Mouse (Mus musculus): ENCODE measurements at regions not wholly inside any gene's neighbourhood (a gene's known extent, or its start where the extent isn't known, plus 50 kb on each side); places are given as distances from the start of the nearest gene placed in this dataset.
A peak's percentile ranks its signal among the peaks of the same experiment; 100 is the strongest.

- no peak for DNase-seq
- intact Hi-C loops (cut with DNase I): no loop called here
Measured at GRCm38 (mm10) chr7:70512354-70512753, 145.8 kb upstream of the Nr2f2 start.

GRCm38 (mm10) chr7:70505671-70506181 is 139.2 kb upstream of the Nr2f2 start:
- no peak for DNase-seq
- intact Hi-C loops (cut with DNase I): no loop called here

- intact Hi-C loops (cut with DNase I): no loop called here
- DNase-seq: no peak
Measured at GRCm38 (mm10) chr7:70501821-70502220, 135.3 kb upstream of the Nr2f2 start.

GRCm38 (mm10) chr7:70496541-70497154 is 130.1 kb upstream of the Nr2f2 start:
- DNase-seq: peak; percentile 9
- intact Hi-C loops (cut with DNase I): no loop called here

DNA sequence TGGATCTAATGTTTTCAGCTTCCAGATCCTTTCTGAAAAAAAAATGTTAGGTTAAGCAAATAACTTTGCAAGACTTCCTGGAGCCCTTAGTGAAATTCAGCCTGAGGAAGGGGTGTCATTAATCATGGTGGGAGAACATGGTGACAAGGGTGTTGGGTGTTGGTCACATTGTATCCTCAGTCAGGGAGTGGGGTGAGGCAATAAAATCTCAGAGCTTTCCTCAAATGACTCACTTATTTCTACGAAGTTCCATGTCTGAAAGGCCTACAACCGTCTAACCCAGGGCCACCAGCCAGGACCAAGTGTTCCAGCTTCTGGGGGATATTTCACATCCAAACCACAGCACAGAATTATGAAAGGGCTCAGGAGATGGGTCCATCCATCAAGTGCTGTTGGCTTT is 117.7 kb upstream of the Nr2f2 start:
- DNase-seq: no peak
- intact Hi-C loops (cut with DNase I): no loop called here

DNA sequence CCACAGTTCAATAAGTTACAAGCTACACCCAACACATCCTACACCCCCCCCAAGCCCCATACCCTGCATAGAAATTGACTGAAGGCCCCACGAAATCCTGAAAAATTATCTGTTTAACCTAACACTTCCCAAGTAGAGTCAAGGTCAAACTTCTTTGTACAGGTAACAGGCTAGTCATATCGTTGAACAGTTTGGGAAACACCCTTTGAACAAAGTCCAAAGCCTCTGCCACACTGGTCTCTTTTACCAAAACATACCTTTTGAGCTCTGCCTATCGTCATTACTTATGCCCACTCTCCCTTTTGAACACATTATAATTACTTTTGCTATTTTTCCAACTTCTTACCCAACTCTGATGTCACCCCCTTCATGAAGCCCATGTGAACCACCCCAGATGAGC is 117.0 kb upstream of the Nr2f2 start:
- intact Hi-C loops (cut with DNase I): no loop called here
- no peak for DNase-seq

GRCm38 (mm10) chr7:70481880-70482279 is 115.3 kb upstream of the Nr2f2 start:
- intact Hi-C loops (cut with DNase I): no loop called here

DNA sequence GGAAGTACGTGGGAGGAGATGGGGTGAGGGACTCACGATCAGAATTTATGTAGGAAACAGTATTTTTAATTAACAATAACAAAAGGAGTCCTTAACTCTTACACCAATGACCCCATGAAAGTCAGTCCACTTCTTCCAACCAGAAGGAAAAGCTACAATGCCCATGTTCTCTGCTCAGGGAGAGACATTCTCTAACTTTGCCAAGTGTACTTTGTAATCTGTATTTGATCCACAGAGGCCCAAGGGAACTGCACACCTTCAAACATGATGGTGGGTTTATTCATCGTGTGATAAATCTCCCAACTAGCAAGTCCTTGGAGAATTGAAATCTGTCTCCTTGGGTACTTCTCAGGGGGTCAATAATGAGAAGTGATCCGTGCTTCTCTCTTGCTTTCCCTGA is 106.3 kb upstream of the Nr2f2 start:
- no peak for DNase-seq
- intact Hi-C loops (cut with DNase I): no loop called here

More at GRCm38 (mm10) chr7:70481880-70482279, 115.3 kb upstream of the Nr2f2 start:
- no peak for DNase-seq

DNA sequence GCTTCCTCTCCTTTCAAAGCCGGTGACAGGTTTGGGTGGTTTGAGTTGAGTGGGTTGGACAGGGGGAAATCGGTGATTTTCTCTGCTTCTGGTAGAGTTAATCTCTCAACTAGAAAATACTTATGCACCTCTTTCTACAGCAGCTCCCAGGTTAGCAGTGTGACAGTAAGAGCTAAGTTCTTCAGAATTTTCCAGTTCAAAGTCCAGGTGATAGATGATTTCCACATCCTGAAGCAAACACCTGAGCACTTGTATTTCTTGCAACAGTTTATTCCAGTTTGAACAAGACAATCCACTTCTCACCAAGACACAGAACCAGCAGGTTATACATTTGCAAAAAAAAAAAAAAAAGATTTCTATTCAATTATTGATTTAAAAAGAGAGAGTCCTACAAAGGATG is 104.0 kb upstream of the Nr2f2 start:
- no peak for DNase-seq
- intact Hi-C loops (cut with DNase I): no loop called here

- no peak for DNase-seq
- intact Hi-C loops (cut with DNase I): no loop called here
Measured at GRCm38 (mm10) chr7:70462131-70462530, 95.6 kb upstream of the Nr2f2 start.

- DNase-seq: peak; percentile 66
- intact Hi-C loops (cut with DNase I): no loop called here
Measured at GRCm38 (mm10) chr7:70454525-70454924, 88.0 kb upstream of the Nr2f2 start.

DNA sequence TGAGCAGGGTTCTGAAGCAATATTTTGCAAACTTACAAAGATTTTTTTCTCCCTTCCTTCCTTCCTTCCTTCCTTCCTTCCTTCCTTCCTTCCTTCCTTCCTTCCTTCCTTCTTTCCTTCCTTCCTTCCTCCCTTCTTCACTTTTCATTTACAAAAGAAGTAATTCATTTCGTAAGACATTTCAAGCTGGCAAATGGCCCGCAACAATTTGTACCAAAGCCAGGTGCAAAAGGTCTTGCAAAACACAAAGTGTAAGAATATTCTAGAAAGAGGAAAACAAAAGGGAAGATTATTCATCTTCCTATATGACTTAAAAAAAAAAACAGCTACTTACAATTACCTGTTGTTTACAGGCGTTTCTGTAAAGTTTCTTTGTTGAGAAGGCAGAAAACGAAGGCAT is 86.3 kb upstream of the Nr2f2 start:
- intact Hi-C loops (cut with DNase I): no loop called here

GRCm38 (mm10) chr7:70438908-70439307 is 72.4 kb upstream of the Nr2f2 start:
- intact Hi-C loops (cut with DNase I): no loop called here

More for the DNA sequence above, 86.3 kb upstream of the Nr2f2 start:
- DNase-seq: no peak

DNA sequence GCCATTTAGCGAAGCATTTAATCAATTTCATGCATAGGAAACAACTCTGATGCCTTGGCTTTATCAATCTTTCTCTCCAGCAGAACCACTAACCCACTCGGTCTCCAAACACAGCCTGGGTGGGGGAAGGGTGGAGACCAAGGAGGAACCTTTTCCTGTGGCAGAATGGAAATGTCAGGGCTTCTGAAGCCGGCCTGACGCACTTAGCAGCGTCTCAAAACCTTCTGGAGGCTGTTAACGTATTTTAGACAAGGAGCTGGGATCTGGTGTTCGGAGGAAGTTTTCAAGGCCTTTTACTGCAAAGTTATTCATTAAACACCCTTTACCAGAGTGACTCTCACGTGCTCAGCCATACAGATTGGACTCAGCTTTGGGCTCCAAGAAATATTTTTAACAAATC is 67.3 kb upstream of the Nr2f2 start:
- intact Hi-C loops (cut with DNase I): no loop called here
- DNase-seq: no peak

More at GRCm38 (mm10) chr7:70438908-70439307, 72.4 kb upstream of the Nr2f2 start:
- no peak for DNase-seq

GRCm38 (mm10) chr7:70433358-70433757 is 66.8 kb upstream of the Nr2f2 start:
- DNase-seq: no peak
- intact Hi-C loops (cut with DNase I): no loop called here

- intact Hi-C loops (cut with DNase I): no loop called here
- DNase-seq: no peak
Measured at GRCm38 (mm10) chr7:70431712-70432111, 65.2 kb upstream of the Nr2f2 start.

GRCm38 (mm10) chr7:70429326-70429725 is 62.8 kb upstream of the Nr2f2 start:
- intact Hi-C loops (cut with DNase I): no loop called here
- no peak for DNase-seq

DNA sequence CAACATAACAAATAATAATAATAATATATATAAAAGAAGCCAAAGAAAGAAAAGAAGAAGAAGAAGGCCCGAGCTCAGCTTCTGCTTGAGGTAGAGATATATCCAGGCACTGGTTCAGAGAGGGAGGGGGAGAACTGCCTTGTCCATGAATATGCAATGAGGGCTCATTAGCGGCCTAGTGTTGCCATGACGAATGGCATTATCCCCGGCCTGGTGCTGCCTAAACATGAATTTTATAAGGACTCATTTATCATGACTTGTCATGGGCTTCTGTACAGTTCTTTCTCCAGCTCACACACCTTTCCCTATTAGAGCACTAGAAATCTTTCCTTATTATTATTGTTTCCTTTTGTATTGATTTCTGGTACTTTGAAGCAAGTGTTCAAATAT is 57.7 kb upstream of the Nr2f2 start:
- peak; percentile 8 for DNase-seq
- intact Hi-C loops (cut with DNase I): no loop called here

- no peak for DNase-seq
- intact Hi-C loops (cut with DNase I): no loop called here
Measured at GRCm38 (mm10) chr7:70423524-70424230, 57.1 kb upstream of the Nr2f2 start.

DNA sequence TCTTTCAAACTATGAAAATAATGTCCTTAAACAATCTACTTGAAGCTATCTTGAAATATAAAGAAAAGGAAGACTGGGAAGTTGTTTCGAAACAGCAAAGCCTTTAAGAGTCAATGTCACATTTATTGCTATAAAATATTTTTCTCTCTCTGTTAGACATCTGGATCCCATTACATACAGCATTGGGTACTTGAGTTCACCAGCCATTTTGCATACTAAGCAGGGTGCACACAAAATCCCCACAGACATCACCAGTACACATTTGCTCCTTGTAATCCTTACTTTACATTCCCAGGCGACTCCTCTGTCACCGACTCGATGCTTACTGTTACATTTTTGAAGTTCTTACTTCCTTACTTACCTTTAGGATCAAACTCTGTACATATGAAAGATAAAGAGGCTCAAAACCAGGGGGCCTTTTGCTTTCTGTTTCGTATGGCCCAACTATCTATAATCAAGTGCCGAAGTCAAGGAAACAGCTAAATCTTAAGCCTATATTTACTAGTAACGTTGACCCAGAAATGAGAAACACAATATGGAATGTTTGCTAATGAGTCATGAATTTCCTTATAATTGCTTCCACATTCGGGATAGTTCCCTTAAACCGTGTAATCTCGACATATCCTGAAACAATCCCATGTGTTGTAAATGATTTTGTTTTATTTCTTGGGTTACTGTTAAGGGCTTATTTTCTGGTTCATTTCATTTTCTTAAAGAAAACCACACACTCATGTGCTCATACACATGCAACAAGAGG is 49.8 kb upstream of the Nr2f2 start:
- no peak for DNase-seq
- intact Hi-C loops (cut with DNase I): no loop called here

All from left cerebral cortex, postnatal 4 days (tissue).